Mouse (Mus musculus): ENCODE data around the gene Rrp12. TPM values are rescaled to one million over a fixed set of nuclear protein-coding genes. Genes with fewer than 3 reads are reported as not detected.
A peak's percentile ranks its signal among the peaks of the same experiment; 100 is the strongest.

Gene Rrp12
- total RNA-seq, 2 experiments from 2014 or later: 17.0 to 20.7 TPM

DNA sequence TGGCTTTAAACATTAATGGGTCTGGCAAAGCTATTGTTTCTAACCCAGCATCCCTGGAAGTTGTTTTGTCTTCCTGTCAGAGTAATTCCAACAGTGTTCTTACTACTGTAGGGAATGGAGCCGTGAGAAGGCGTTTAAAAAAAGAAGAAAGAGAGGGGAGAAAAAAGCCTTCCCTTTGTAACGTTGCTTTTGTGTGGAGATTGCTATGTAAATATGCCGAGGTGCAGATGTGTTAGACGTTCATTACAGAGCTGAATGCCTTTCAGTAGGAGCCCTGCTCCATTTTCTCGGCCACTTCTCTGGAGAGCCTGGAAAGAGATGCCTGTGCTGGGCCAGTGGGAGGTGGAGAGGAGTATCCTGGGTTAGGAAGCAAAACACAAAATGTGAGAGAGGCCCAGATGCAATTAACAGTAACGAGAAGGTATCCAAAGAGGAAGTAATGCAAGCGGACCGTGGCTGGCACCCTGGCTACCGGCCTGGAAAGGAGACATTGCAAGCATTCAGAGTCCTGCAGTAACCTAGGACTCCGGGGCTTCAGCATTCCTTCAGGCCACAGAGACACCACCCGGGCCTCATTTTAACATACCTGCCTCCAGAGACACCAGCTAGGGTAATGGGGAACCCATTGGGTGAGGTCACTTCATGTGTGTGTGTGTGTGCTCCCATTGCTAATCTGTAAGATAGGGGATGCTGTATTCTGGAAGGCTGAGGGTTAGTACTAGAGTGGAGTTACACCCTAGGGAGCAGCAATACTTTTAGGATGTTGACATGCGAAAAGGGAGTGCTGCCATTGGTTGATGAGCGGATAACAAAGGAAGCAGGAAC, 45.0 kb downstream of the Rrp12 start:
- DNase-seq (ENCODE audit: low spot score in 2 of 2): no peak

- no peak for DNase-seq (ENCODE audit: low spot score in 2 of 2)
Measured at GRCm38 (mm10) chr19:41850021-41850718, 45.8 kb downstream of the Rrp12 start.

- peak; percentile 81 to 89 for DNase-seq (ENCODE audit: low spot score in 2 of 2)
Measured at GRCm38 (mm10) chr19:41847992-41848851, 47.8 kb downstream of the Rrp12 start, which contains the start of gene Frat2. TSS of gene Frat2 (minus strand) at chr19:41848132.

DNA sequence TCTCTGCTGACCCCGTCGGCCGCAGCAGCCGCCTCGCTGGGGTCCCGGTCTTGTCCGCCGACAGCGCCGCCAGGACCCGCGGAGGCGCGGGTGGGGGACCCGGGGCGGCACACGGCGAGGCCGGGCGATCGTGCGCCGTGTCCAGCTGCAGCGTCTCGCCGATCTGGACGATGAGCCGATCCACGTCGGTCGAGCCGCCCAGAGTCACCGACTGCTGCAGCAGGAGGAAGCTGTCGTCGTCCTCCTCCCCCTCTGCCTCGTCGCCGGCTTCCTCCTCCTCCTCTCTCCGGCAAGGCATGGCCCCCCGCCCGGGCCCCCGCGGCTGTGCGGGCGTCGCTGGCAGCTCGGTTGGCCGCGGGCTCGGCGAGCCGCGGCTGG, 48.4 kb downstream of the Rrp12 start:
- DNase-seq (ENCODE audit: low spot score in 2 of 2): peak in 1 of 2 experiments; percentile 38

GRCm38 (mm10) chr19:41847091-41847581, 48.8 kb downstream of the Rrp12 start:
- DNase-seq (ENCODE audit: low spot score in 2 of 2): peak; percentile 50 to 54

DNA sequence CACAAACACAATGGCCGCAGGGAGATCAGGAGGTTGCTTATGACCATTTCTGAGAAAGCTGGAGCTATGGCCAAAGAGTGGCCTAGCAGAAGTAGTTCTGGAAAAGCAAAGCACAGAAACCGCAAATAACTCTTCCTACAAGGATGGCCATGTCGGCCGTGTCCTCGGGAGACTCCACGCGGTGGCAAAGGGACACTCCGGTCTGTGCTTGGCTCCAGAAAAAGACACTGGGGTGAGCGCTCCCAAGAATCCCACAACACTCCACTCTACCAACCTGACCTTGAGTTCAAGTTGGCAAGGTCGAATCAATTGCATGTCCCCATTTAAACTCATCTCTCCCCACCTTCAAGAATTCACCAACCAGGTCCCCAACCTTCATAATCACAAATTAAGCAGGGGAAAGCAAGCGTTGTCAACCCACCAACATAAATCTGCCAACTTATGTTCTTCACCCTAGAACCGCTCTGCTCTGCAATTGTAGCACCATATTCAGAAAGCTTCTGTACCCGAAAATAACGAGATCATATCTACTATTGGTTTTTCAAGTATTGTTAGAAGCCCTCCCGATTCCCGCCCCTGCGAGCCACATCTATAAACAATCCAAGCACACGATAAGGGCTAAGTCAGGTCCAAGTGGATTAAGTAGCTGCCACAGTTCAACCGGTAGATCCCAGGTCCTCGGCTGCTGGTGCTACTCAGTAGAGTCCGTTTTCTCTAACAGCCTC, 49.4 kb downstream of the Rrp12 start:
- DNase-seq (ENCODE audit: low spot score in 2 of 2): peak; percentile 25

DNA sequence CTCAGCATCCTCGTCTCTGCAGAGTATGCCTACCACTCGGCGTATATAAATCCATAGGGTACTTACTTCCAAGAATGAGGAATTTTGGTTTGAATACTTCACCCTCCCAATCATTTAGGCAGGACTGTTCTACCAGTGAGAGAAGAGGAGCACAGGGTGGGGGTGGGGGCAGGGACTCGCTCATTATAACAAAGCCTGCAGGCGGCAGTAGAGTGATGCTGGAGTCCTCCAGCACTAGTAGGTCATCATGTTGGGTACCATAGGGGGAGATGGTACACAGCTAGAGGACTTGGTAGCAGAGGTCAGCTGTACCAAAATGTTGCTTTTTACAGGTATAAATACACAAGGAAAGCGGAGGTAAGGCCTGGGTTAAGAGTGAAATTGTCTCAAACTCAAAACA, 51.6 kb downstream of the Rrp12 start:
- DNase-seq (ENCODE audit: low spot score in 2 of 2): no peak

DNA sequence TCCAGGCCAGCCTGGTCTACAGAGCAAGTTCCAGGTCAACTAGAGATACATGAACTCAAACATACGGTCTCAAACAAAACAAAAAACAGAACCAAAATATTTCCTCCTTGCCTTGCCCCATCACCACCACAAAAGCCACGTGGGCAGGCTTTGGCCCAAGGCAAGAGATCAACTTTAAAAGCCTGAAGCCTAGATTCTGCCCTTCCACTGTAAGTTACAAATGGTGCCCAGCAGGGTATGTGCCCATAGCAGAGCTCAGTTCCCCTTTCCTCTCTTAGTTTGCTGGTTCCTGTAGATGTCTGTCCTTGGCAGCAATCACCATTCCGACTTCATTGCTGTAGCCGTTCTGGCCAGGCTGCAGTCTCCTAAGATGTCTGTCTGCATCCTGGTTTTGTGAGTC, 53.3 kb downstream of the Rrp12 start:
- DNase-seq (ENCODE audit: low spot score in 2 of 2): no peak

GRCm38 (mm10) chr19:41842196-41842595, 53.8 kb downstream of the Rrp12 start:
- DNase-seq (ENCODE audit: low spot score in 2 of 2): no peak

DNA sequence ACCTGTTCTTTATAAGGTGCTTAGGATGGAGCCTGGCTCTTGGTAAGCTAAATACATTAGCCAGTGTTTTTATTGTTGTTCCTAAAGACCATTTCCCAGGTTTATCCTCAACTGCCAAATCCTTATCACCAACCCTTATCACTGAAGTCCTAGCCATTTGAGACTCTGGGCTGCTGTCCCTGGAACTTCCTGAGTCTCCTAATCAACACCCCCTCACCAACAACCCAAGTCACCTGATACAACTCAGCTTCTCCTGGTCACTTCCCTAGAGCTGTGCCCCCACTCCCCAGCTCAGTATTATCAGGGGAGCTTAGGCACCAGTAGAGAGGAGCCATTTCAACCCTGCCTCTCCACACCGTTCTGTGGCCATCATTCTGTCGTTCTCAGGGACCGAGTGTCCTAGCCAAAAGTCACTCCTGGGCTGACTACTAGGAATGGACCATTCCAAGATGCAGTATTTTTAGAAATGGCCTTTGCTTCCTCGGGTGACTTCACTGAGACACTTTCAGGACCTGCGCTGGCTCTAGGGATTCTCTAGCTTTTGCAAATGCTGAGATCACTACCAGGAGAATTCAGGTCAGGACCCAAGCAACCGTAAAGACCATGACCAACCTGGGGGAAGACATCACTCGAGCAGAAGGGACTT, 54.7 kb downstream of the Rrp12 start:
- DNase-seq (ENCODE audit: low spot score in 2 of 2): no peak

GRCm38 (mm10) chr19:41839685-41840084, 56.3 kb downstream of the Rrp12 start:
- no peak for DNase-seq (ENCODE audit: low spot score in 2 of 2)

DNA sequence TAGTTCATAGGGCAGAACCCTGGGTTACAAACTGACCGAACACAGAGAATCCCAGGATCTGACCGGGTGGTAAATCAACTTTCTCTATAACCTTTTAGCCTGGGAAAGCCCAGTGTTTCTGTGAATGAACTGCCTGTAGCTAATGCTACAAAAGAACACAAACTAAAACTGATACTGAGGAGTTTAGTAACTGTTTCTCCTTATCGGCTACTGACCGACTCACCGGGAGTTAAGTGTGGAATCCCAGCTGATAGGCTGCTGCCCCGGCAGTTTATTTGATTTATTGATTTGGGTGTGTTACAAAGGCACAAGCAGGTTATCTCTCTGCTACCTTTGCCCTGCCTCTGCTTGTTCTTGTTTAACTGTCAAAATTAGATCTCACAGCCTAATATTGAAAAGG, 57.2 kb downstream of the Rrp12 start:
- no peak for DNase-seq (ENCODE audit: low spot score in 2 of 2)

GRCm38 (mm10) chr19:41837917-41838261, 58.1 kb downstream of the Rrp12 start:
- no peak for DNase-seq (ENCODE audit: low spot score in 2 of 2)

DNA sequence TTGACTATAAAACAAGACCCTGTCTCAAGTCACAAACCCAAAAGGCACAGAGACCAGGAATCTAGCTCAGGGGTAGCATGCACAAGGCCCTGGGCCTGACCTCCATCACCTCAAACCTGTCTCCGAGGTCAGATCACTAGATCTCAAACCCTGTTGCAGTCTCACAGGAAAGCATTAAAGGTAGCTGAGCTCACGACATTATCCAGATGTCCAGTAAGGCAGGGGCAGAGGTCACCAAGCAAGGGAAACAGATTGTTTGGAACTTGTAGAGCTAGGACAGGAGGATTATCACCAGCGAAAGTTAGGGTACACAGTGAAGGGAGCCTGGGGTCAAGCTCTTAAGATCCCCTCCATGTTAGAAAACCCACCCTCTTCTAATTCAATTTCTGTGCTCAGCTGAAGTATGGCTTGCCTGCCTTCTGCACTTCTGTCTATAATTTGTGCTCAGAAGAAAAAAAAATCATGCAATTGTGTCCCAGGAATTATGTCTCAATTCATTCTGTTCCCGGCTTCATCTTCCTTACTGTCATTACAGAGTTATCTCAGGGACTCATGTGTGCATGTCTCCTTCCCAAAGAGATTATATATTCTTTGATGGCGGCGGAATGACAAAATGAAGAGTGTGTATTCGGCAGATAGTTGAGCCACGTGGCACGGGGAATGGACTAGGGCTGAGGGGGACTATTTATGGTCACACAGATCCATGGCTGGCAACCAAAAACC, 58.6 kb downstream of the Rrp12 start:
- DNase-seq (ENCODE audit: low spot score in 2 of 2): no peak

DNA sequence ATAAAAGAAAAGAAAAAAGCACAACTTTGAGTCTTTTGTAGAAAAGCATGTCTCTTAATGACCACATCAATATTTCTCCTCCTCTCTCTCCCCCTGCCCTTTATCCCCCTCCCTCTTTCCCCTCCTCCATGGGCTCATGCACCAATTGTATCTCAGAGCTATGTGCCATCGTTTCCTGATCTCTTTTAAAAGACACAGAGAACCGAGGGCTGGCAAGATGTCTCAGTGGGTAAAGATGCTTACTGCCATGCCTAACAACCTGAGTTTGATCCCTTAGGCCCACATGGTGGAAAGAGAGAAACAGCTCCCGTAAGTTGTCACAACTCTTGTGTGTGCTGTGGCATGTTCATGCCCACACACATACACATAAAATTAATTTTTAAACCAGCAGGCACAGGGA, 59.3 kb downstream of the Rrp12 start:
- no peak for DNase-seq (ENCODE audit: low spot score in 2 of 2)

DNA sequence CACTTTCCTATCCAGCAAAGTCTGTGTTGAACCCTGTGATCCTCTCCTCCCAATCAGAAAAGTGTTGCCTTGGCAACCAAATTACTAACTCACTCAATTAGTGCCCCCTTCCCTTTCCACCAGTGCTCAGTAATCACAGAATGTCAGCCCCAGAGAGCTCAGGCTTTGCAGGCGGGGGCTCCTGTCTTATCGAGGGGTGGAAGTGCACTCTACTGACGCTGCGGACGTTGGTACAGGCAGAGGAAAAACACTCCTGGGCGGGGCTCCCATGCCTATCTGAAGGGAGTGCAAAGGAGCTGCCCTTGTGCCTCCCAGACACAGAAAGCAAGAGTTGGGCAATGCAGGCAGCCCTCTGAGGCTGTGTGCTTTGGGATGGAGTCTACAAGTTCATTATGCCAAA, 60.2 kb downstream of the Rrp12 start:
- DNase-seq (ENCODE audit: low spot score in 2 of 2): peak in 1 of 2 experiments; percentile 13

GRCm38 (mm10) chr19:41835407-41835806, 60.6 kb downstream of the Rrp12 start:
- no peak for DNase-seq (ENCODE audit: low spot score in 2 of 2)

- DNase-seq (ENCODE audit: low spot score in 2 of 2): no peak
Measured at GRCm38 (mm10) chr19:41832501-41833201, 63.3 kb downstream of the Rrp12 start.

All from adrenal gland, adult 18-20 months (tissue).